Mouse (Mus musculus) C2C12 (cell line): Measurements from ENCODE around the gene Fat4.

Source experiments
- CEBPB ChIP-seq: IDR thresholded peaks from one replicate; pipeline ENCODE4 v1.6.1; 2011; ENCODE audit warnings: low read depth, mild to moderate bottlenecking, control low read depth, moderate library complexity
- MAX ChIP-seq: IDR thresholded peaks from one replicate; pipeline ENCODE4 v1.6.1; 2011; ENCODE audit warnings: mild to moderate bottlenecking, control low read depth

- TF ChIP-seq MAX (no peak), CEBPB (no peak)
These were observed 1.2 kb upstream of the Fat4 start for GRCm38 (mm10) chr3:38885481-38886001.
